Mouse (Mus musculus): ENCODE results near the gene Gm29797. TPM values are rescaled to one million over a fixed set of nuclear protein-coding genes. Genes with fewer than 3 reads are reported as not detected.

The Gm29797 gene
- total RNA-seq (2021): not detected
- long read RNA-seq, experiment 1: 0 reads
- long read RNA-seq, experiment 2: 0 reads

GRCm38 (mm10) chr2:181656734-181657133 lies at the start of gene Gm29797:
Gm29797 (plus strand) TSS chr2:181657034.
- peak within 1 kb of the TSS; percentile 20; the same call in 1 of the 2 replicates for H3K27ac ChIP-seq
- intact Hi-C loops (cut with DNase I): loop anchor here (5.0 kb wide), 1 partner anchor 51 kb away; no protein-coding TSS in a partner anchor
- TF ChIP-seq CTCF (IDR thresholded peaks at IDR 0.05): no peak
- H3K4me3 ChIP-seq: no peak within 1 kb of the TSS
- DNase-seq: no peak

GRCm38 (mm10) chr2:181618761-181619495 lies 37.9 kb upstream of the Gm29797 start:
- Histone ChIP-seq H3K4me3 (no peak overlapping the region), H3K27ac (no peak overlapping the region)
- DNase-seq: no peak
- no peak for TF ChIP-seq CTCF (IDR thresholded peaks at IDR 0.05)
- intact Hi-C loops (cut with DNase I): no loop called here

- Histone ChIP-seq H3K27ac (no peak overlapping the region), H3K4me3 (no peak overlapping the region)
- DNase-seq: no peak
- TF ChIP-seq CTCF (IDR thresholded peaks at IDR 0.05): peak; percentile 58
- intact Hi-C loops (cut with DNase I): no loop called here
These were observed 33.4 kb upstream of the Gm29797 start for GRCm38 (mm10) chr2:181623401-181623800.

- no peak for DNase-seq
- no peak overlapping the region for H3K27ac ChIP-seq
- TF ChIP-seq CTCF (IDR thresholded peaks at IDR 0.05): no peak
- intact Hi-C loops (cut with DNase I): no loop called here
- H3K4me3 ChIP-seq: no peak overlapping the region
These were observed 28.4 kb upstream of the Gm29797 start for GRCm38 (mm10) chr2:181628471-181628870.

GRCm38 (mm10) chr2:181632624-181633023 lies 24.2 kb upstream of the Gm29797 start:
- DNase-seq: no peak
- Histone ChIP-seq H3K27ac (no peak overlapping the region), H3K4me3 (no peak overlapping the region)
- no peak for TF ChIP-seq CTCF (IDR thresholded peaks at IDR 0.05)
- intact Hi-C loops (cut with DNase I): no loop called here

- intact Hi-C loops (cut with DNase I): no loop called here
- no peak for DNase-seq
- Histone ChIP-seq H3K27ac (no peak overlapping the region), H3K4me3 (no peak overlapping the region)
- no peak for TF ChIP-seq CTCF (IDR thresholded peaks at IDR 0.05)
These were observed 21.0 kb upstream of the Gm29797 start for GRCm38 (mm10) chr2:181635865-181636264.

GRCm38 (mm10) chr2:181644361-181644760 lies 12.5 kb upstream of the Gm29797 start:
- DNase-seq: peak; percentile 35
- Histone ChIP-seq H3K4me3 (no peak overlapping the region), H3K27ac (no peak overlapping the region)
- peak; percentile 77 for TF ChIP-seq CTCF (IDR thresholded peaks at IDR 0.05)
- intact Hi-C loops (cut with DNase I): no loop called here

- intact Hi-C loops (cut with DNase I): no loop called here
- no peak for DNase-seq
- Histone ChIP-seq H3K4me3 (no peak overlapping the region), H3K27ac (no peak overlapping the region)
- TF ChIP-seq CTCF (IDR thresholded peaks at IDR 0.05): no peak
These were observed 11.2 kb upstream of the Gm29797 start for GRCm38 (mm10) chr2:181645666-181646065.

- no peak for DNase-seq
- Histone ChIP-seq H3K27ac (no peak overlapping the region), H3K4me3 (no peak overlapping the region)
- no peak for TF ChIP-seq CTCF (IDR thresholded peaks at IDR 0.05)
- intact Hi-C loops (cut with DNase I): no loop called here
These were observed 10.0 kb upstream of the Gm29797 start for GRCm38 (mm10) chr2:181646626-181647472.

- no peak for DNase-seq
- H3K27ac ChIP-seq: no peak overlapping the region
- intact Hi-C loops (cut with DNase I): no loop called here
- H3K4me3 ChIP-seq: no peak overlapping the region
- TF ChIP-seq CTCF (IDR thresholded peaks at IDR 0.05): no peak
These were observed 7.9 kb upstream of the Gm29797 start for GRCm38 (mm10) chr2:181648926-181649325.

GRCm38 (mm10) chr2:181653065-181653464 lies 3.8 kb upstream of the Gm29797 start:
- DNase-seq: no peak
- H3K27ac ChIP-seq: no peak overlapping the region
- TF ChIP-seq CTCF (IDR thresholded peaks at IDR 0.05): no peak
- H3K4me3 ChIP-seq: no peak overlapping the region
- intact Hi-C loops (cut with DNase I): no loop called here

- Histone ChIP-seq H3K27ac (no peak overlapping the region), H3K4me3 (no peak overlapping the region)
- DNase-seq: no peak
- no peak for TF ChIP-seq CTCF (IDR thresholded peaks at IDR 0.05)
- intact Hi-C loops (cut with DNase I): no loop called here
These were observed 3.3 kb upstream of the Gm29797 start for GRCm38 (mm10) chr2:181653523-181653922.

GRCm38 (mm10) chr2:181657441-181657840 lies 607 bp downstream of the Gm29797 start:
- intact Hi-C loops (cut with DNase I): loop anchor here (5.0 kb wide), 1 partner anchor 50 kb away; no protein-coding TSS in a partner anchor
- Histone ChIP-seq H3K4me3 (no peak overlapping the region), H3K27ac (peak overlapping the region; percentile 20; the same call in 1 of the 2 replicates)
- TF ChIP-seq CTCF (IDR thresholded peaks at IDR 0.05): no peak
- DNase-seq: no peak
